Mouse (Mus musculus) megakaryocyte, embryonic 14.5 days (primary cell): ENCODE results near the gene Mroh2a. TPM values are rescaled to one million over a fixed set of nuclear protein-coding genes. Genes with fewer than 3 reads are reported as not detected.
A peak's percentile ranks its signal among the peaks of the same experiment; 100 is the strongest.
"Not testable (repeated sequence)": the region's sequence is repeated elsewhere in the genome, so short reads cannot be mapped to it uniquely, and the experiment has no call there.

ENCODE experiments used
- H3K27me3 ChIP-seq: replicated peaks from 2 replicates; pipeline ENCODE3; 2012; ENCODE audit warnings: inconsistent platforms
- H3K36me3 ChIP-seq: replicated peaks from 2 replicates; pipeline ENCODE3; 2012; ENCODE audit warnings: low read length, inconsistent platforms, mixed read lengths
- H3K4me1 ChIP-seq: 2 replicates; pipeline ENCODE4 v1.6.1; 2012; ENCODE audit warnings: inconsistent platforms
- H3K4me3 ChIP-seq: replicated peaks from 2 replicates; pipeline ENCODE3; 2012; ENCODE audit warnings: moderate library complexity, mild to moderate bottlenecking, inconsistent platforms
- H3K9me3 ChIP-seq: 2 replicates; pipeline ENCODE4 v1.6.1; 2012; ENCODE audit warnings: inconsistent platforms
- FLI1 ChIP-seq: IDR thresholded peaks from 2 replicates; pipeline ENCODE4 v1.6.1; 2012; ENCODE audit warnings: low read length, inconsistent platforms, mixed read lengths
- GATA1 ChIP-seq: IDR thresholded peaks from 3 replicates; pipeline ENCODE4 v1.6.1; 2012; ENCODE audit warnings: mixed read lengths, low read length, inconsistent platforms, borderline replicate concordance
- polyA plus RNA-seq: library from polyadenylated mRNA; stranded (reverse); fragments of >175 nt; gene quantifications from 2 replicates; pipeline ENCODE4 v1.2.3, GENCODE M21; 2012; ENCODE audit warnings: low replicate concordance; ENCODE audit not compliant: insufficient read depth

Mroh2a gene
- polyA plus RNA-seq, 1 experiment, result not detected

DNA sequence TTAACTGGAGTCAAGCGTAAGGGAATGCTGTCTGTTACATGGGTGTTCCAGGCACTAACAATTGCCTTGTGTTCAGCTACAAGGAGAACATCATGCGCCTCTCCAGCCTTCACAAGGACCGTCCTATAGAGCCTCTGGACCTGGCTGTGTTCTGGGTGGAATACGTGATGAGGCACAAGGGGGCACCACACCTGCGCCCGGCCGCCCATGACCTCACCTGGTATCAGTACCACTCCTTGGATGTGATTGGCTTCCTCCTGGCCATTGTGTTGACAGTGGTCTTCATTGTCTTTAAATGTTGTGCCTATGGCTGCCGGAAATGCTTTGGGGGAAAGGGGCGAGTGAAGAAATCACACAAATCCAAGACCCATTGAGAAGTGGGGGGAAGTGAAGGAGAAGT is 8.7 kb upstream of the Mroh2a start:
- Histone ChIP-seq H3K4me1 (no peaks in the 10 kb centered on the region), H3K27me3 (no peaks in the 10 kb centered on the region), H3K4me3 (peak overlapping the region; percentile 9), H3K9me3 (peaks cover 27% of the 10 kb centered on the region), H3K36me3 (no peaks in the 10 kb centered on the region)
- TF ChIP-seq FLI1 (no peak), GATA1 (no peak)

- peaks cover 27% of the 10 kb centered on the region for H3K9me3 ChIP-seq
- no peak overlapping the region for H3K4me3 ChIP-seq
- no peaks in the 10 kb centered on the region for H3K27me3 ChIP-seq
- H3K36me3 ChIP-seq, result no peaks in the 10 kb centered on the region
- no peak for TF ChIP-seq FLI1
- no peak for TF ChIP-seq GATA1
- H3K4me1 ChIP-seq, result no peaks in the 10 kb centered on the region
Observed at GRCm38 (mm10) chr1:88218591-88218990, 8.2 kb upstream of the Mroh2a start.

DNA sequence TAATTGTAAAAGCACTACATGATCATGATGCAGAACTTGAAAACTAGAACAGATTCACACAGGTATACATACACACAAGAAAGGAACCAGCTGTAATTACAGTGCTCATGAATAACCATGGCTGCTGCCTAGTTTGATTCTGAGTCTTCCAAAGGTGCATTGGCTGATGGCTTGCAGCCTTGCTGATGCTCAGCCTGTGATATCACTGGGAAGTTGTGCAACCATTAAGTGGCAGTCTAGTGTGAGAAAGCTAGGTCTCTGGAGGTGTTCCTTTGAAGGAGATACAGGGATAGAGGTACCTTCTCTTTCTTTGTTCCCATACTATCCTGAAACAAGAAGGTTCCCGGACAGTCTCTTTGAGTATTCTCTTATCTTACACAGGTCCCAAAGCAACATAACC is 7.7 kb upstream of the Mroh2a start:
- no peaks in the 10 kb centered on the region for H3K27me3 ChIP-seq
- peaks cover 22% of the 10 kb centered on the region for H3K9me3 ChIP-seq
- no peaks in the 10 kb centered on the region for H3K36me3 ChIP-seq
- no peaks in the 10 kb centered on the region for H3K4me1 ChIP-seq
- no peak overlapping the region for H3K4me3 ChIP-seq
- TF ChIP-seq GATA1 (no peak), FLI1 (no peak)

- no peaks in the 10 kb centered on the region for H3K36me3 ChIP-seq
- TF ChIP-seq FLI1 (no peak), GATA1 (no peak)
- H3K27me3 ChIP-seq, result no peaks in the 10 kb centered on the region
- H3K9me3 ChIP-seq, result peaks cover 16% of the 10 kb centered on the region
- H3K4me3 ChIP-seq, result no peak overlapping the region
- H3K4me1 ChIP-seq, result no peaks in the 10 kb centered on the region
Observed at GRCm38 (mm10) chr1:88220336-88220735, 6.5 kb upstream of the Mroh2a start.

GRCm38 (mm10) chr1:88222216-88222615 is 4.6 kb upstream of the Mroh2a start:
- Histone ChIP-seq H3K9me3 (peaks cover 20% of the 10 kb centered on the region), H3K36me3 (no peaks in the 10 kb centered on the region), H3K4me3 (no peak overlapping the region), H3K4me1 (no peaks in the 10 kb centered on the region), H3K27me3 (no peaks in the 10 kb centered on the region)
- TF ChIP-seq FLI1, result no peak
- no peak for TF ChIP-seq GATA1

- not testable (repeated sequence) for H3K36me3 ChIP-seq, H3K4me1 ChIP-seq, H3K4me3 ChIP-seq, H3K27me3 ChIP-seq
- H3K9me3 ChIP-seq, result peaks cover 20% of the 10 kb centered on the region
Observed at GRCm38 (mm10) chr1:88223011-88223515, 3.7 kb upstream of the Mroh2a start.

GRCm38 (mm10) chr1:88223591-88223990 is 3.2 kb upstream of the Mroh2a start:
- peaks cover 25% of the 10 kb centered on the region for H3K9me3 ChIP-seq
- TF ChIP-seq GATA1 (no peak), FLI1 (no peak)
- H3K4me3 ChIP-seq, result no peak overlapping the region
- no peaks in the 10 kb centered on the region for H3K4me1 ChIP-seq
- H3K27me3 ChIP-seq, result no peaks in the 10 kb centered on the region
- H3K36me3 ChIP-seq, result no peaks in the 10 kb centered on the region

GRCm38 (mm10) chr1:88224029-88224776 is 2.6 kb upstream of the Mroh2a start:
- Histone ChIP-seq H3K36me3 (no peaks in the 10 kb centered on the region), H3K9me3 (peaks cover 27% of the 10 kb centered on the region), H3K4me3 (no peak overlapping the region), H3K27me3 (no peaks in the 10 kb centered on the region), H3K4me1 (no peaks in the 10 kb centered on the region)
- TF ChIP-seq FLI1 (no peak), GATA1 (no peak)

- H3K4me1 ChIP-seq, H3K36me3 ChIP-seq, H3K4me3 ChIP-seq, H3K27me3 ChIP-seq: not testable (repeated sequence)
- H3K9me3 ChIP-seq, result peaks cover 37% of the 10 kb centered on the region
Observed at GRCm38 (mm10) chr1:88225301-88225700, 1.5 kb upstream of the Mroh2a start.

GRCm38 (mm10) chr1:88225741-88226140 is 1.0 kb upstream of the Mroh2a start:
- H3K4me1 ChIP-seq, result no peaks in the 10 kb centered on the region
- peaks cover 41% of the 10 kb centered on the region for H3K9me3 ChIP-seq
- no peak for TF ChIP-seq GATA1
- TF ChIP-seq FLI1, result no peak

GRCm38 (mm10) chr1:88227482-88227881 is 696 bp downstream of the Mroh2a start:
- no peak for TF ChIP-seq FLI1
- no peak for TF ChIP-seq GATA1

More at GRCm38 (mm10) chr1:88225741-88226140, 1.0 kb upstream of the Mroh2a start:
- Histone ChIP-seq H3K4me3 (no peak overlapping the region), H3K27me3 (no peaks in the 10 kb centered on the region), H3K36me3 (no peaks in the 10 kb centered on the region)

More at GRCm38 (mm10) chr1:88227482-88227881, 696 bp downstream of the Mroh2a start:
- Histone ChIP-seq H3K9me3 (peaks cover 54% of the 10 kb centered on the region), H3K27me3 (no peaks in the 10 kb centered on the region), H3K4me1 (no peaks in the 10 kb centered on the region), H3K36me3 (no peaks in the 10 kb centered on the region), H3K4me3 (no peak overlapping the region)
